Mouse (Mus musculus) CH12.LX (cell line): ENCODE measurements around the gene Cct2. TPM values are rescaled to one million over a fixed set of nuclear protein-coding genes. Genes with fewer than 3 reads are reported as not detected.

ENCODE experiments used
- DNase-seq: peaks from one replicate; pipeline ENCODE4 v3.0.0-alpha.2; 2013; ENCODE audit errors: extremely low read depth
- H3K27ac ChIP-seq: 2 replicates; pipeline ENCODE4 v1.5.1; 2012; ENCODE audit warnings: low read depth, mild to moderate bottlenecking, control low read depth, moderate library complexity; ENCODE audit not compliant: insufficient read depth
- H3K27me3 ChIP-seq: replicated peaks from 2 replicates; pipeline ENCODE3; 2012; ENCODE audit warnings: inconsistent platforms
- H3K36me3 ChIP-seq, 2 experiments: replicated peaks in 1 of 2; 2 replicates each; pipeline versions ENCODE3 to v1.6.1; 2012; ENCODE audit warnings: inconsistent platforms in 1 of 2, low read length in 1 of 2, mild to moderate bottlenecking in 1 of 2, mixed read lengths in 1 of 2, moderate library complexity in 1 of 2; ENCODE audit not compliant: control insufficient read depth in 1 of 2, insufficient read depth in 1 of 2
- H3K4me1 ChIP-seq, 2 experiments: 2 replicates each; pipeline ENCODE4 v1.6.1; 2012; ENCODE audit warnings: inconsistent platforms in 1 of 2, moderate library complexity in 1 of 2; ENCODE audit not compliant: insufficient read depth in 2 of 2, control insufficient read depth in 1 of 2
- H3K4me2 ChIP-seq: 2 replicates; pipeline ENCODE4 v1.6.1; 2012; ENCODE audit warnings: low read depth, mild to moderate bottlenecking, control low read depth; ENCODE audit not compliant: poor library complexity, insufficient read depth, severe bottlenecking
- H3K4me3 ChIP-seq, 3 experiments: fragments of 150-350 bp in 1 of 3; sonication (generic) in 1 of 3; replicated peaks in 1 of 3; 2 replicates each; pipeline versions ENCODE3 to v1.5.1; 2011 to 2012; ENCODE audit warnings: low read depth in 2 of 3, low read length in 2 of 3, mild to moderate bottlenecking in 2 of 3, moderate library complexity in 2 of 3, control low read depth in 1 of 3, improper control_type of control experiment in 1 of 3, inconsistent platforms in 1 of 3, mixed read lengths in 1 of 3; ENCODE audit not compliant: poor library complexity in 1 of 3
- H3K79me2 ChIP-seq: replicated peaks from 2 replicates; pipeline ENCODE4 v1.6.1; 2012; ENCODE audit warnings: mild to moderate bottlenecking, moderate library complexity; ENCODE audit not compliant: control insufficient read depth, poor library complexity, insufficient read depth, severe bottlenecking; ENCODE audit errors: extremely low read depth
- H3K9ac ChIP-seq: 2 replicates; pipeline ENCODE4 v1.6.1; 2012; ENCODE audit warnings: low read depth, mild to moderate bottlenecking, control low read depth, moderate library complexity; ENCODE audit not compliant: insufficient read depth
- H3K9me3 ChIP-seq: replicated peaks from 2 replicates; pipeline ENCODE3; 2012; ENCODE audit warnings: low read length, inconsistent platforms, mixed read lengths
- CHD2 ChIP-seq: IDR thresholded peaks from 2 replicates; pipeline ENCODE4 v1.6.1; 2011; ENCODE audit warnings: low read length, improper control_type of control experiment
- CTCF ChIP-seq, 2 experiments: IDR thresholded peaks in 1 of 2; conservative IDR thresholded peaks in 1 of 2; 2 replicates each; pipeline ENCODE4 v1.5.1; 2011 to 2012; ENCODE audit warnings: low read depth in 2 of 2, low read length in 2 of 2, improper control_type of control experiment in 1 of 2, inconsistent platforms in 1 of 2, mild to moderate bottlenecking in 1 of 2, moderate library complexity in 1 of 2
- ELF1 ChIP-seq: IDR thresholded peaks from 2 replicates; pipeline ENCODE4 v1.6.1; 2014; ENCODE audit warnings: low read depth, mild to moderate bottlenecking, inconsistent platforms, low read length, improper control_type of control experiment
- EP300 ChIP-seq: IDR thresholded peaks from 2 replicates; pipeline ENCODE4 v1.6.1; 2011; ENCODE audit warnings: low read length, improper control_type of control experiment
- ETS1 ChIP-seq: conservative IDR thresholded peaks from 2 replicates; pipeline ENCODE4 v1.6.1; 2012; ENCODE audit warnings: low read depth, mild to moderate bottlenecking, inconsistent platforms, low read length, improper control_type of control experiment, moderate library complexity
- HCFC1 ChIP-seq: IDR thresholded peaks from 2 replicates; pipeline ENCODE4 v1.6.1; 2012; ENCODE audit warnings: low read depth, mild to moderate bottlenecking, inconsistent platforms, low read length, improper control_type of control experiment
- IRF4 ChIP-seq: IDR thresholded peaks from 2 replicates; pipeline ENCODE4 v1.6.1; 2014; ENCODE audit warnings: low read depth, mild to moderate bottlenecking, inconsistent platforms, low read length, improper control_type of control experiment
- JUN ChIP-seq: IDR thresholded peaks from 2 replicates; pipeline ENCODE4 v1.6.1; 2011; ENCODE audit warnings: low read depth, mild to moderate bottlenecking, low read length, improper control_type of control experiment, moderate library complexity; ENCODE audit not compliant: insufficient read depth
- MAFK ChIP-seq: IDR thresholded peaks from 2 replicates; pipeline ENCODE4 v1.6.1; 2011; ENCODE audit warnings: low read length, improper control_type of control experiment; ENCODE audit not compliant: insufficient replicate concordance
- MAX ChIP-seq: IDR thresholded peaks from 2 replicates; pipeline ENCODE4 v1.6.1; 2011; ENCODE audit warnings: low read length, improper control_type of control experiment
- MAZ ChIP-seq: IDR thresholded peaks from 2 replicates; pipeline ENCODE4 v1.6.1; 2012; ENCODE audit warnings: low read depth, mild to moderate bottlenecking, inconsistent platforms, low read length, improper control_type of control experiment, moderate library complexity
- MEF2A ChIP-seq: IDR thresholded peaks from 2 replicates; pipeline ENCODE4 v1.6.1; 2014; ENCODE audit warnings: low read depth, mild to moderate bottlenecking, inconsistent platforms, low read length, improper control_type of control experiment, borderline replicate concordance
- MYC ChIP-seq: IDR thresholded peaks from 2 replicates; pipeline ENCODE4 v1.6.1; 2011; ENCODE audit warnings: low read depth, mild to moderate bottlenecking, improper control_type of control experiment, low read length
- NRF1 ChIP-seq: IDR thresholded peaks from 2 replicates; pipeline ENCODE4 v1.6.1; 2014; ENCODE audit warnings: low read depth, mild to moderate bottlenecking, inconsistent platforms, low read length, improper control_type of control experiment, moderate library complexity
- POLR2A ChIP-seq: IDR thresholded peaks from 2 replicates; pipeline ENCODE4 v1.6.1; 2011; ENCODE audit warnings: low read depth, mild to moderate bottlenecking, improper control_type of control experiment, low read length
- SIN3A ChIP-seq: IDR thresholded peaks from 2 replicates; pipeline ENCODE4 v1.6.1; 2012; ENCODE audit warnings: low read length, improper control_type of control experiment, inconsistent platforms
- TBP ChIP-seq: conservative IDR thresholded peaks from 2 replicates; pipeline ENCODE4 v1.6.1; 2011; ENCODE audit warnings: low read depth, low read length, improper control_type of control experiment
- TCF12 ChIP-seq: IDR thresholded peaks from 2 replicates; pipeline ENCODE4 v1.6.1; 2014; ENCODE audit warnings: low read depth, mild to moderate bottlenecking, inconsistent platforms, low read length, improper control_type of control experiment
- USF2 ChIP-seq: conservative IDR thresholded peaks from 2 replicates; pipeline ENCODE4 v1.6.1; 2011; ENCODE audit warnings: low read depth, low read length, improper control_type of control experiment
- ZC3H11A ChIP-seq: IDR thresholded peaks from 2 replicates; pipeline ENCODE4 v1.6.1; 2012; ENCODE audit warnings: low read depth, mild to moderate bottlenecking, inconsistent platforms, low read length, improper control_type of control experiment
- ZMIZ1 ChIP-seq: IDR thresholded peaks from 2 replicates; pipeline ENCODE4 v1.6.1; 2012; ENCODE audit warnings: low read depth, mild to moderate bottlenecking, inconsistent platforms, low read length, improper control_type of control experiment
- ZNF384 ChIP-seq: IDR thresholded peaks from 2 replicates; pipeline ENCODE4 v1.6.1; 2012; ENCODE audit warnings: low read depth, low read length, improper control_type of control experiment, inconsistent platforms
- dilution Hi-C: fragments of 300-500 bp; cut with MboI; formaldehyde crosslinking; loops from 2 replicates; pipeline ENCODE4 v1.14.3; 2020; ENCODE audit warnings: low sequenced_read_pairs; ENCODE audit not compliant: extremely low pct_unique_long_range_greater_than_20kb, extremely low pct_ligation_motif_present
- in situ Hi-C: fragments of 300-500 bp; cut with MboI; formaldehyde crosslinking; loops from 3 replicates; pipeline ENCODE4 v1.14.3; 2019; ENCODE audit warnings: low sequenced_read_pairs, low pct_ligation_motif_present, low pct_unique_long_range_greater_than_20kb, mixed read lengths
- polyA plus RNA-seq: library from polyadenylated mRNA; unstranded; fragments of >175 nt; gene quantifications from 2 replicates; pipeline ENCODE4 v1.2.1, GENCODE M21; 2012; ENCODE audit warnings: low read depth; ENCODE audit not compliant: insufficient read length
- total RNA-seq, 2 experiments: library from RNA; depleted of rRNA; stranded (reverse); fragments of 300-350 nt in 1 of 2; fragments of >200 nt in 1 of 2; gene quantifications; 2 replicates each; pipeline ENCODE4 v1.2.3; 2012 to 2014

Gene Cct2
- total and polyA plus RNA-seq, 3 experiments, result 448 to 901 (median 889) TPM

GRCm38 (mm10) chr10:117069109-117069508 lies 5.5 kb upstream of the Cct2 start:
- no peak for DNase-seq
- Histone ChIP-seq H3K4me2 (no peak overlapping the region), H3K79me2 (no peaks in the 10 kb centered on the region), H3K9me3 (peaks cover 3% of the 10 kb centered on the region), H3K36me3 (peaks cover 28 to 41% of the 10 kb centered on the region in 2 experiments), H3K27me3 (no peaks in the 10 kb centered on the region), H3K4me3 (no peak overlapping the region), H3K27ac (no peak overlapping the region)
- dilution Hi-C loops, result no loop called here
- TF ChIP-seq CTCF (conservative IDR thresholded peaks at IDR 0.05 in 1 of 2, IDR thresholded peaks at IDR 0.05 in 1 of 2; ENCODE audit: low read depth in 2 of 2, low read length in 2 of 2) (peak in 1 of 2 experiments; percentile 19; a peak in 1 of 4 replicates), POLR2A (no peak)
- TF ChIP-seq, all 38 proteins: peak for 1
- in situ Hi-C loops, result no loop called here
- no peak overlapping the region for H3K9ac ChIP-seq
- no peaks in the 10 kb centered on the region for H3K4me1 ChIP-seq

GRCm38 (mm10) chr10:117064076-117064475 lies 462 bp upstream of the Cct2 start:
- H3K4me1 ChIP-seq, result peaks cover 5 to 29% of the 10 kb centered on the region in 2 experiments; a peak in 3 of 4 replicates
- DNase-seq, result no peak

GRCm38 (mm10) chr10:117062894-117063253 lies 740 bp downstream of the Cct2 start:
- peak overlapping the region; percentile 76; the same call in 1 of the 2 replicates for H3K4me2 ChIP-seq
- TF ChIP-seq MEF2A (no peak), ZNF384 (no peak), JUN (no peak), ETS1 (no peak), MYC (no peak), POLR2A (no peak), ZMIZ1 (no peak), IRF4 (no peak), MAX (no peak), SIN3A (no peak; the same call in 1 of the 2 replicates), NRF1 (no peak), TCF12 (no peak), HCFC1 (no peak), ZC3H11A (no peak), TBP (no peak), ELF1 (no peak), USF2 (no peak), CHD2 (no peak)
- peak overlapping the region; percentile 83 to 92 (median 85) for H3K4me3 ChIP-seq
- DNase-seq, result no peak
- H3K79me2 ChIP-seq, result peaks cover 47% of the 10 kb centered on the region
- 0 out of 2 replicates have a peak overlapping the region, but pooled peaks have one; percentile 8 for H3K27ac ChIP-seq
- dilution Hi-C loops, result no loop called here
- H3K36me3 ChIP-seq, result peaks cover 39 to 43% of the 10 kb centered on the region in 2 experiments
- in situ Hi-C loops, result no loop called here
- H3K9me3 ChIP-seq, result no peaks in the 10 kb centered on the region
- H3K9ac ChIP-seq, result peak overlapping the region; percentile 82
- peaks cover 9 to 35% of the 10 kb centered on the region in 2 experiments; a peak in 3 of 4 replicates for H3K4me1 ChIP-seq
- H3K27me3 ChIP-seq, result no peaks in the 10 kb centered on the region

More at GRCm38 (mm10) chr10:117064076-117064475, 462 bp upstream of the Cct2 start:
- dilution Hi-C loops (no loop called here), in situ Hi-C loops (no loop called here)
- no peaks in the 10 kb centered on the region for H3K9me3 ChIP-seq
- no peak for TF ChIP-seq MAZ
- TF ChIP-seq CTCF (conservative IDR thresholded peaks at IDR 0.05 in 1 of 2, IDR thresholded peaks at IDR 0.05 in 1 of 2; ENCODE audit: low read depth in 2 of 2, low read length in 2 of 2), result no peak
- no peak for TF ChIP-seq IRF4
- no peak for TF ChIP-seq MAFK
- no peak for TF ChIP-seq NRF1
- no peak for TF ChIP-seq EP300
- TF ChIP-seq SIN3A, result no peak
- peaks cover 36% of the 10 kb centered on the region for H3K79me2 ChIP-seq
- no peaks in the 10 kb centered on the region for H3K27me3 ChIP-seq
- H3K9ac ChIP-seq, result peak overlapping the region; percentile 44; the same call in 1 of the 2 replicates
- peaks cover 27 to 32% of the 10 kb centered on the region in 2 experiments for H3K36me3 ChIP-seq
- peak overlapping the region in 2 of 3 experiments; percentile 30 to 70 for H3K4me3 ChIP-seq
- peak overlapping the region; percentile 93; the same call in 1 of the 2 replicates for H3K4me2 ChIP-seq
- H3K27ac ChIP-seq, result no peak overlapping the region
